Mouse (Mus musculus) C2C12 (cell line): ENCODE measurements around the gene Gm20388. TPM values are rescaled to one million over a fixed set of nuclear protein-coding genes. Genes with fewer than 3 reads are reported as not detected.

Experiments used
- H3K27me3 ChIP-seq: one replicate; pipeline ENCODE4 v1.6.1; 2011; ENCODE audit not compliant: control insufficient read depth, insufficient read depth, insufficient read length
- H3K36me3 ChIP-seq: one replicate; pipeline ENCODE4 v1.6.1; 2011; ENCODE audit not compliant: control insufficient read depth, insufficient read depth
- H3K4me3 ChIP-seq: one replicate; pipeline ENCODE4 v1.5.1; 2011; ENCODE audit warnings: mild to moderate bottlenecking, control low read depth; ENCODE audit not compliant: poor library complexity, insufficient read depth, severe bottlenecking
- H3K79me2 ChIP-seq: one replicate; pipeline ENCODE4 v1.6.1; 2011; ENCODE audit not compliant: control insufficient read depth, insufficient read depth
- H3K79me3 ChIP-seq: one replicate; pipeline ENCODE4 v1.6.1; 2011; ENCODE audit warnings: low read depth, control low read depth
- H3ac ChIP-seq: one replicate; pipeline ENCODE3; 2011; ENCODE audit warnings: low read depth; ENCODE audit not compliant: control insufficient read depth, insufficient read length
- CEBPB ChIP-seq: IDR thresholded peaks from one replicate; pipeline ENCODE4 v1.6.1; 2011; ENCODE audit warnings: low read depth, mild to moderate bottlenecking, control low read depth, moderate library complexity
- CTCF ChIP-seq: IDR thresholded peaks from one replicate; pipeline ENCODE4 v1.5.1; 2011; ENCODE audit not compliant: control insufficient read depth, insufficient read depth, insufficient read length
- FOSL1 ChIP-seq: IDR thresholded peaks from one replicate; pipeline ENCODE4 v1.8.0; 2011; ENCODE audit warnings: mild to moderate bottlenecking, low read length; ENCODE audit not compliant: poor library complexity, insufficient read depth, severe bottlenecking
- MAX ChIP-seq: IDR thresholded peaks from one replicate; pipeline ENCODE4 v1.6.1; 2011; ENCODE audit warnings: mild to moderate bottlenecking, control low read depth
- MYOD1 ChIP-seq: IDR thresholded peaks from one replicate; pipeline ENCODE4 v1.6.1; 2011; ENCODE audit warnings: low read depth; ENCODE audit not compliant: control insufficient read depth, insufficient read length
- MYOG ChIP-seq: IDR thresholded peaks from one replicate; pipeline ENCODE4 v1.6.1; 2011; ENCODE audit not compliant: control insufficient read depth, insufficient read length; ENCODE audit errors: extremely low read depth
- USF1 ChIP-seq: IDR thresholded peaks from one replicate; pipeline ENCODE4 v1.6.1; 2011; ENCODE audit warnings: low read depth, mild to moderate bottlenecking, control low read depth, moderate library complexity
- polyA plus RNA-seq: library from polyadenylated mRNA; unstranded; fragments of >200 nt; fragmentation: generic; extraction: Trizol; gene quantifications from one replicate; pipeline ENCODE4 v1.2.1, GENCODE M21; 2012; ENCODE audit warnings: missing spikeins

The Gm20388 gene
- polyA plus RNA-seq, 1 experiment, result 15.0 TPM

GRCm38 (mm10) chr8:122726789-122727188 is 2816.1 kb downstream of the Gm20388 start:
- Histone ChIP-seq H3K36me3 (no peaks in the 10 kb centered on the region), H3ac (no peak overlapping the region), H3K79me3 (no peaks in the 10 kb centered on the region), H3K27me3 (peaks cover 73% of the 10 kb centered on the region), H3K79me2 (no peaks in the 10 kb centered on the region), H3K4me3 (no peak overlapping the region)
- TF ChIP-seq MYOG (no peak), USF1 (no peak), FOSL1 (no peak), MAX (no peak), CTCF (no peak), CEBPB (no peak), MYOD1 (no peak)

GRCm38 (mm10) chr8:122727412-122727811 is 2816.8 kb downstream of the Gm20388 start:
- Histone ChIP-seq H3K27me3 (peaks cover 73% of the 10 kb centered on the region), H3K36me3 (no peaks in the 10 kb centered on the region), H3K79me2 (no peaks in the 10 kb centered on the region), H3K79me3 (no peaks in the 10 kb centered on the region), H3ac (no peak overlapping the region), H3K4me3 (no peak overlapping the region)
- TF ChIP-seq CEBPB (no peak), MYOD1 (no peak), MYOG (no peak), MAX (no peak), FOSL1 (no peak), CTCF (no peak), USF1 (no peak)

- Histone ChIP-seq H3K36me3 (no peaks in the 10 kb centered on the region), H3K79me3 (no peaks in the 10 kb centered on the region), H3K4me3 (no peak overlapping the region), H3K79me2 (no peaks in the 10 kb centered on the region), H3ac (no peak overlapping the region), H3K27me3 (peaks cover 73% of the 10 kb centered on the region)
- TF ChIP-seq MYOD1 (no peak), MAX (no peak), CEBPB (no peak), CTCF (no peak)
Observed at GRCm38 (mm10) chr8:122728630-122729029, 2818.0 kb downstream of the Gm20388 start.

DNA sequence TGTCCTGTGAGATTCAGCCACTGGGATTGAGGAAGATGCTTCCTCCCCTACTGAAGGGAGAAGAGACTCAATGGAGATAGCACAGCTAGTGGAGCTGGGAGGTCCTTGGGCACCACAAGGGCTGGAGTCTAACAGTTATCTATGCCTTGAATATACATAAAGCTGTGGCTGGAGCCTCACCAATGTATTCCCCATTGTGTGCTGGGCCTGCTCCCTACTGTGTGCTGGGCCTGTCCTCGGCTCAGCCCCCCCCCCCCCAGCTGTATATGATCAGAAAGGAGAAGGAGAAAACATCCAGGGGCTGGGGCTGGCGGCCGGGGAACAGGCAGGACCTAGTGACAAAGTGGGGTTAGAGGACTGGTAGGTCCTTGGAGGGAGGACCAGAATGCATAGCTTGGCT is 2824.5 kb downstream of the Gm20388 start:
- Histone ChIP-seq H3K27me3 (peaks cover 86% of the 10 kb centered on the region), H3ac (no peak overlapping the region), H3K36me3 (no peaks in the 10 kb centered on the region), H3K79me2 (no peaks in the 10 kb centered on the region), H3K4me3 (no peak overlapping the region), H3K79me3 (no peaks in the 10 kb centered on the region)
- TF ChIP-seq MYOD1 (no peak), USF1 (no peak), CEBPB (no peak), MAX (no peak), CTCF (no peak), MYOG (no peak), FOSL1 (no peak)

DNA sequence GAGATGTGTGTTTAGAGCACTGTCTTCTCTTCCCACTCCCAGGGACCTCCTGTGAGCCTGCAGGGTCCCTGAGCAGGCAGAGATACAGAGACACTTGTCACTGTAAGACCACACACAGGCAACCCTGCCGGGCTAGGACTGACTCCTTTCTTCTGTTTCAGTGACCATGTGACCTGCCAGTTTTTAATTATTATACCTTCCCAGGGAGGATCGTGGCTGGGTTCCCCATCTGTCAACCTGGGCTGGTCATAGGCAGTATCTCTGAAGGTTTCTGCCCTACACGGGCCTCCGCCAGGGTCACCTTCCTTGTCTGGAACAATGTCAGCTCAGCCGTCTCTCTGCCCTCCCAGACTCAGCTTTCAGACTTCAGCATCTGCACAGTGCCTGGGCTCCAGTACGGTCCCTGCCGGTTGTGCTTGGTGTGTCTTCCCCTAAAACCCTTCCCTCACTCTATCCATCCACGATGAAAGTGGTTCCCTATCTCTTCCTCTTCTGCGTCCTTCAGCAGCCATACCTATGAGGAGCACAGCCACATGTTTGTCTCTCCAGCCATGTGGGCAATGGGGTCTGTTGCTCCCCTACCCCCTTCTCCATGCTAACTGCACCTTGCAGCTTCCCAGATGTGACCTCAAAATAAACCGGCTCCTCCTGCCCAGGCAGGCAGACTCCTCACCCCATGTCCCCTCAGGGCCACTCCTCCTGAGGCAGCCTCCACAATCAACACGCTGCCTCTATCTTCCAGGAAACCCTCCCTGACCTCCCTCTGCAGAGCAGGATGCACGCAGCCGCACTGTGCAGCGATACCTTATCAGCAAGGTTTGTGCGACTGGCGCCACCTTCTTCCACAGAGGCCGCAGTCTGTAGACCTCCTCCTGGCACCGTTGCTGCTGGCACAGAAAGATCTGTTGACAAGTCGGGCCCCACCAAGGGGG is 2825.2 kb downstream of the Gm20388 start:
- Histone ChIP-seq H3K27me3 (peaks cover 93% of the 10 kb centered on the region), H3K4me3 (no peak overlapping the region), H3ac (no peak overlapping the region), H3K79me2 (no peaks in the 10 kb centered on the region), H3K79me3 (no peaks in the 10 kb centered on the region), H3K36me3 (no peaks in the 10 kb centered on the region)
- no peak for TF ChIP-seq CEBPB
- no peak for TF ChIP-seq FOSL1
- no peak for TF ChIP-seq CTCF
- no peak for TF ChIP-seq MYOD1
- TF ChIP-seq USF1, result no peak
- TF ChIP-seq MYOG, result no peak
- no peak for TF ChIP-seq MAX

GRCm38 (mm10) chr8:122736623-122737022 is 2826.0 kb downstream of the Gm20388 start:
- no peaks in the 10 kb centered on the region for H3K79me2 ChIP-seq
- no peak overlapping the region for H3K4me3 ChIP-seq
- TF ChIP-seq MAX (no peak), MYOD1 (no peak), CTCF (no peak), CEBPB (no peak), USF1 (no peak), MYOG (no peak), FOSL1 (no peak)
- no peak overlapping the region for H3ac ChIP-seq
- H3K27me3 ChIP-seq, result peaks cover 94% of the 10 kb centered on the region
- H3K79me3 ChIP-seq, result no peaks in the 10 kb centered on the region
- H3K36me3 ChIP-seq, result no peaks in the 10 kb centered on the region
